Mouse (Mus musculus): ENCODE measurements around the gene Zfp366. TPM values are rescaled to one million over a fixed set of nuclear protein-coding genes. Genes with fewer than 3 reads are reported as not detected.
"Not testable (repeated sequence)": the region's sequence is repeated elsewhere in the genome, so short reads cannot be mapped to it uniquely, and the experiment has no call there.

The Zfp366 gene
- polyA plus RNA-seq, 1 experiment from 2014 or later, result 0.76 TPM

- Histone ChIP-seq H3K9ac (replicated peaks; ENCODE audit: low read length) (no peak overlapping the region), H3K27ac (replicated peaks; ENCODE audit: low read depth, low read length) (peak overlapping the region; percentile 28; the same call in 1 of the 2 replicates), H3K27me3 (ENCODE audit: control insufficient read depth, insufficient read depth, low read length) (no peaks in the 10 kb centered on the region), H3K4me1 (ENCODE audit: control insufficient read depth, insufficient read depth, low read length) (no peaks in the 10 kb centered on the region), H3K9me3 (replicated peaks; ENCODE audit: control insufficient read depth, low read length) (no peaks in the 10 kb centered on the region), H3K4me2 (ENCODE audit: low read depth, low read length) (no peak overlapping the region), H3K4me3 (ENCODE audit: low read depth, low read length) (no peak overlapping the region), H3K36me3 (replicated peaks; ENCODE audit: control insufficient read depth, insufficient read depth, low read depth, low read length) (no peaks in the 10 kb centered on the region)
- WGBS, result 19% methylated on average over 4 of the region's 4 CpGs
- ATAC-seq (replicated peaks; ENCODE audit: insufficient number of reproducible peaks, low FRiP score, low TSS enrichment, low read depth) (peak; percentile 76; the same call in 1 of the 2 replicates), DNase-seq (ENCODE audit: low spot score) (peak; percentile 69)
Measured at GRCm38 (mm10) chr13:99173849-99174248, 10.8 kb upstream of the Zfp366 start.

- ATAC-seq (replicated peaks; ENCODE audit: insufficient number of reproducible peaks, low FRiP score, low TSS enrichment, low read depth); H3K36me3 ChIP-seq (replicated peaks; ENCODE audit: control insufficient read depth, insufficient read depth, low read depth, low read length); H3K4me1 ChIP-seq (ENCODE audit: control insufficient read depth, insufficient read depth, low read length); H3K27me3 ChIP-seq (ENCODE audit: control insufficient read depth, insufficient read depth, low read length); DNase-seq (ENCODE audit: low spot score); H3K27ac ChIP-seq (replicated peaks; ENCODE audit: low read depth, low read length); H3K9ac ChIP-seq (replicated peaks; ENCODE audit: low read length); H3K9me3 ChIP-seq (replicated peaks; ENCODE audit: control insufficient read depth, low read length); H3K4me2 ChIP-seq (ENCODE audit: low read depth, low read length); H3K4me3 ChIP-seq (ENCODE audit: low read depth, low read length): not testable (repeated sequence)
- WGBS, result 91% methylated on average over 3 of the region's 3 CpGs
Measured at GRCm38 (mm10) chr13:99182828-99183227, 1.8 kb upstream of the Zfp366 start.

GRCm38 (mm10) chr13:99183257-99183895 lies 1.2 kb upstream of the Zfp366 start:
- WGBS, result 93% methylated on average over 3 of the region's 3 CpGs
- no peak for ATAC-seq (replicated peaks; ENCODE audit: insufficient number of reproducible peaks, low FRiP score, low TSS enrichment, low read depth)

GRCm38 (mm10) chr13:99185573-99185972 lies 950 bp downstream of the Zfp366 start:
- Histone ChIP-seq H3K4me2 (ENCODE audit: low read depth, low read length) (no peak overlapping the region), H3K9me3 (replicated peaks; ENCODE audit: control insufficient read depth, low read length) (no peaks in the 10 kb centered on the region), H3K4me1 (ENCODE audit: control insufficient read depth, insufficient read depth, low read length) (no peaks in the 10 kb centered on the region), H3K27ac (replicated peaks; ENCODE audit: low read depth, low read length) (no peak overlapping the region), H3K27me3 (ENCODE audit: control insufficient read depth, insufficient read depth, low read length) (no peaks in the 10 kb centered on the region), H3K4me3 (ENCODE audit: low read depth, low read length) (no peak overlapping the region), H3K36me3 (replicated peaks; ENCODE audit: control insufficient read depth, insufficient read depth, low read depth, low read length) (no peaks in the 10 kb centered on the region), H3K9ac (replicated peaks; ENCODE audit: low read length) (no peak overlapping the region; the same call in 1 of the 2 replicates)
- WGBS, result 64% methylated on average over 10 of the region's 10 CpGs
- ATAC-seq (replicated peaks; ENCODE audit: insufficient number of reproducible peaks, low FRiP score, low TSS enrichment, low read depth) (no peak), DNase-seq (ENCODE audit: low spot score) (peak; percentile 34)

More at GRCm38 (mm10) chr13:99183257-99183895, 1.2 kb upstream of the Zfp366 start:
- Histone ChIP-seq H3K9me3 (replicated peaks; ENCODE audit: control insufficient read depth, low read length) (no peaks in the 10 kb centered on the region), H3K27me3 (ENCODE audit: control insufficient read depth, insufficient read depth, low read length) (no peaks in the 10 kb centered on the region), H3K36me3 (replicated peaks; ENCODE audit: control insufficient read depth, insufficient read depth, low read depth, low read length) (no peaks in the 10 kb centered on the region), H3K9ac (replicated peaks; ENCODE audit: low read length) (no peak overlapping the region), H3K4me2 (ENCODE audit: low read depth, low read length) (no peak overlapping the region), H3K4me3 (ENCODE audit: low read depth, low read length) (no peak overlapping the region), H3K27ac (replicated peaks; ENCODE audit: low read depth, low read length) (no peak overlapping the region), H3K4me1 (ENCODE audit: control insufficient read depth, insufficient read depth, low read length) (no peaks in the 10 kb centered on the region)
- no peak for DNase-seq (ENCODE audit: low spot score)

- H3K9ac ChIP-seq (replicated peaks; ENCODE audit: low read length), result no peak overlapping the region
Measured at GRCm38 (mm10) chr13:99186138-99186853, 1.7 kb downstream of the Zfp366 start.

GRCm38 (mm10) chr13:99186859-99187258 lies 2.2 kb downstream of the Zfp366 start:
- H3K4me3 ChIP-seq (ENCODE audit: low read depth, low read length), result no peak overlapping the region
- no peaks in the 10 kb centered on the region for H3K4me1 ChIP-seq (ENCODE audit: control insufficient read depth, insufficient read depth, low read length)
- no peak overlapping the region for H3K4me2 ChIP-seq (ENCODE audit: low read depth, low read length)
- no peak overlapping the region for H3K27ac ChIP-seq (replicated peaks; ENCODE audit: low read depth, low read length)
- no peaks in the 10 kb centered on the region for H3K9me3 ChIP-seq (replicated peaks; ENCODE audit: control insufficient read depth, low read length)
- no peak for DNase-seq (ENCODE audit: low spot score)
- H3K36me3 ChIP-seq (replicated peaks; ENCODE audit: control insufficient read depth, insufficient read depth, low read depth, low read length), result no peaks in the 10 kb centered on the region
- H3K27me3 ChIP-seq (ENCODE audit: control insufficient read depth, insufficient read depth, low read length), result no peaks in the 10 kb centered on the region
- no peak for ATAC-seq (replicated peaks; ENCODE audit: insufficient number of reproducible peaks, low FRiP score, low TSS enrichment, low read depth)
- WGBS, result 91% methylated on average over 7 of the region's 7 CpGs
- H3K9ac ChIP-seq (replicated peaks; ENCODE audit: low read length), result no peak overlapping the region

More at GRCm38 (mm10) chr13:99186138-99186853, 1.7 kb downstream of the Zfp366 start:
- H3K27me3 ChIP-seq (ENCODE audit: control insufficient read depth, insufficient read depth, low read length), result no peaks in the 10 kb centered on the region
- DNase-seq (ENCODE audit: low spot score), result no peak
- H3K9me3 ChIP-seq (replicated peaks; ENCODE audit: control insufficient read depth, low read length), result no peaks in the 10 kb centered on the region
- no peak overlapping the region for H3K4me2 ChIP-seq (ENCODE audit: low read depth, low read length)
- H3K4me1 ChIP-seq (ENCODE audit: control insufficient read depth, insufficient read depth, low read length), result no peaks in the 10 kb centered on the region
- no peak overlapping the region for H3K4me3 ChIP-seq (ENCODE audit: low read depth, low read length)
- H3K36me3 ChIP-seq (replicated peaks; ENCODE audit: control insufficient read depth, insufficient read depth, low read depth, low read length), result no peaks in the 10 kb centered on the region
- H3K27ac ChIP-seq (replicated peaks; ENCODE audit: low read depth, low read length), result no peak overlapping the region
- ATAC-seq (replicated peaks; ENCODE audit: insufficient number of reproducible peaks, low FRiP score, low TSS enrichment, low read depth), result no peak
- WGBS, result 96% methylated on average over 10 of the region's 10 CpGs

- Histone ChIP-seq H3K4me2 (ENCODE audit: low read depth, low read length) (no peak overlapping the region), H3K27ac (replicated peaks; ENCODE audit: low read depth, low read length) (no peak overlapping the region), H3K4me3 (ENCODE audit: low read depth, low read length) (no peak overlapping the region), H3K27me3 (ENCODE audit: control insufficient read depth, insufficient read depth, low read length) (no peaks in the 10 kb centered on the region), H3K4me1 (ENCODE audit: control insufficient read depth, insufficient read depth, low read length) (no peaks in the 10 kb centered on the region), H3K9ac (replicated peaks; ENCODE audit: low read length) (no peak overlapping the region), H3K36me3 (replicated peaks; ENCODE audit: control insufficient read depth, insufficient read depth, low read depth, low read length) (no peaks in the 10 kb centered on the region), H3K9me3 (replicated peaks; ENCODE audit: control insufficient read depth, low read length) (no peaks in the 10 kb centered on the region)
- no peak for ATAC-seq (replicated peaks; ENCODE audit: insufficient number of reproducible peaks, low FRiP score, low TSS enrichment, low read depth)
- WGBS, result 89% methylated on average over 11 of the region's 11 CpGs
- no peak for DNase-seq (ENCODE audit: low spot score)
Measured at GRCm38 (mm10) chr13:99187456-99187855, 2.8 kb downstream of the Zfp366 start.

GRCm38 (mm10) chr13:99188625-99189024 lies 4.0 kb downstream of the Zfp366 start:
- ATAC-seq (replicated peaks; ENCODE audit: insufficient number of reproducible peaks, low FRiP score, low TSS enrichment, low read depth), result no peak
- no peaks in the 10 kb centered on the region for H3K9me3 ChIP-seq (replicated peaks; ENCODE audit: control insufficient read depth, low read length)
- 83% methylated on average over 8 of the region's 8 CpGs for WGBS
- H3K36me3 ChIP-seq (replicated peaks; ENCODE audit: control insufficient read depth, insufficient read depth, low read depth, low read length), result no peaks in the 10 kb centered on the region
- no peak overlapping the region for H3K4me3 ChIP-seq (ENCODE audit: low read depth, low read length)
- no peak for DNase-seq (ENCODE audit: low spot score)
- H3K27me3 ChIP-seq (ENCODE audit: control insufficient read depth, insufficient read depth, low read length), result no peaks in the 10 kb centered on the region
- no peak overlapping the region for H3K4me2 ChIP-seq (ENCODE audit: low read depth, low read length)
- H3K4me1 ChIP-seq (ENCODE audit: control insufficient read depth, insufficient read depth, low read length), result no peaks in the 10 kb centered on the region
- no peak overlapping the region for H3K9ac ChIP-seq (replicated peaks; ENCODE audit: low read length)
- no peak overlapping the region for H3K27ac ChIP-seq (replicated peaks; ENCODE audit: low read depth, low read length)
